Mouse (Mus musculus) 3134 (cell line): ENCODE measurements at regions not wholly inside any gene's neighbourhood (a gene's known extent, or its start where the extent isn't known, plus 50 kb on each side); places are given as distances from the start of the nearest gene placed in this dataset.

ENCODE experiments used
- DNase-seq: peaks from one replicate; pipeline ENCODE4 v3.0.0-alpha.2; 2011; ENCODE audit warnings: low spot score; ENCODE audit not compliant: insufficient read length; ENCODE audit errors: extremely low read depth

DNA sequence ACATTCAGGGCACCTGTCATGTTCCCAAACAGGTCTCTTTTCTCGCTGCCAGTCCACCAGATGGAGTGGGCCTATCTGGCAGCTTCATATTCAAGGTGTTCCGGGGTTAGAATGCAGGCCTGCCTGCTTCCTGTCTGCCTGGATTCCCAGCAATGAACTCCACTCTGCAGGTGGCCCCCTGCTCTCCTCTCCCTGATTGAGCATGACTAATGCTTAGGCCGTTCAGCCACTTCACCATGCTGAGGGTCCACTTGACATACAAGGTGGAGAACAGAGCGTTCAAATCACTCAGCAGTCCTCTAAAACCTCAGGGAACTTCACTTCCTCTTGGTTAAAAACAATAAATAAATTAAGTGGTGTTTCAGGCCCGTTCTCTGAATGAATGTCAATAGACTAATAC, 112.1 kb upstream of the Ralgapa2 start:
- no peak for DNase-seq

DNA sequence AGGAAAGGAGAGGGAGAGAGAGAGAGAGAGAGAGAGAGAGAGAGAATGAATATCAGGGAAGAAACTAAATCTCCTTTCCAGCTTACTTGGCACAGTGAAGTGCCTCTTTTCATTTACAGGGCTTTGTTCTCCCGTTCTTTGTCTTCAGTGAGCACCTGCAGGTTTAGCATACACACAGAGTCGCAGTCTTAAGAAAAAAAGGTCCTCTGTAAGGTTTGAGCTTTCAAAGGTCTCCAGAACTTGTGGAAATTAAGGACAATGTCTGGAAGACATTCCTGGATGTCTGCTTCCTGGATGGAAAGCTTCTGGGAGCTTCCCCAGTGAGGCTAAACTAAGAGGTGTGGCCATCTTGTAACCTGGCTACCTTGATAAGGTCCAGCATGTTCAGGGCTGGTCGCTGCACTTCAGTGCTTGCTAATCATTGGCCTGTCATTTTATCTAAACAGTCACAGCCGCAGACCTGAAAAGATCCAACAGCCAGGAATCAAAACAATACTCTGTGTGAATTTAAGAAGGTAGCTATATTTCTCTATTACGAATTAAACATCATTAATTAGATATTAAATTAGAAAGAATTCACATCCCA, 113.1 kb upstream of the Ralgapa2 start:
- no peak for DNase-seq

GRCm38 (mm10) chr2:146626531-146626930, 114.4 kb upstream of the Ralgapa2 start:
- no peak for DNase-seq

DNA sequence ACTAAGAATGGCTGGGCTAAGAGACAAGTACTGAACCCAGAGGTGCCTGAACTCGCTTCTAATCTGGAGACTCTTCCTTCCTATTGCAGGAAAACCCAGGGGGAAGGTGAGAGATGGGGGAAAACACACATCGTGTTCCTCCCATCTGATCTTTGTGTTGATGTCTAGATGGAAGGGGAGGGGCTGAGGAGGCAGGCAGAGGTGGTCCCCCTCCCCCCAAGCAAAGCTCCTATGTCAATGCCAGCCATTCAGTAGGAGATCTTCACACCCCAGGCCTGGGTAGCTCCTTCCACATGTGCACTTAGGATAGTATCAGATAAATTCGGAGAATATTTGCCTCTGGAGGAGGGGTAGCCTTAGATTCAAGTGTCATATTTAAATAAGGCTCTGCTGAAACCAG, 118.0 kb upstream of the Ralgapa2 start:
- DNase-seq: no peak

GRCm38 (mm10) chr2:146631098-146631497, 119.0 kb upstream of the Ralgapa2 start:
- DNase-seq: no peak

GRCm38 (mm10) chr2:146633329-146634070, 121.4 kb upstream of the Ralgapa2 start:
- peak; percentile 19 for DNase-seq

DNA sequence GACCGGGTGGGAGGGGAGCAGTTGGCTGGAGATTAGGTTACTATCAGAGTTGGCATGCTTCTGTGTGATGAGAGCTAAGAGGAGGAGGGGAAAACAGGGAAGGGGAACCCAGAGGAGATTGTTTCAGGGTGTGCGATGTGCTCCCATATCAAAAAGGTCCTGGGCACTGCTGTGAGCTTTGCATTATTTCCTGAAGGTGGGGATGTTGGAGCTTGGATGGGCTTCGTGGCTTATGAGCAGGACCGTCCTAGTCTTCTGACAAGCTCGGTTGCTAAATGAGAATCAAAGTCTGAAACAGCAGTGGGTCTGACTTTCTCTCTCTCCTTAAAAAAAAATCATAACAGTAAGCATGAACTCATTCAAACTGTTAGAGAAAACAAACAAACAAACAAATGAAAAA, 125.4 kb upstream of the Ralgapa2 start:
- no peak for DNase-seq

DNA sequence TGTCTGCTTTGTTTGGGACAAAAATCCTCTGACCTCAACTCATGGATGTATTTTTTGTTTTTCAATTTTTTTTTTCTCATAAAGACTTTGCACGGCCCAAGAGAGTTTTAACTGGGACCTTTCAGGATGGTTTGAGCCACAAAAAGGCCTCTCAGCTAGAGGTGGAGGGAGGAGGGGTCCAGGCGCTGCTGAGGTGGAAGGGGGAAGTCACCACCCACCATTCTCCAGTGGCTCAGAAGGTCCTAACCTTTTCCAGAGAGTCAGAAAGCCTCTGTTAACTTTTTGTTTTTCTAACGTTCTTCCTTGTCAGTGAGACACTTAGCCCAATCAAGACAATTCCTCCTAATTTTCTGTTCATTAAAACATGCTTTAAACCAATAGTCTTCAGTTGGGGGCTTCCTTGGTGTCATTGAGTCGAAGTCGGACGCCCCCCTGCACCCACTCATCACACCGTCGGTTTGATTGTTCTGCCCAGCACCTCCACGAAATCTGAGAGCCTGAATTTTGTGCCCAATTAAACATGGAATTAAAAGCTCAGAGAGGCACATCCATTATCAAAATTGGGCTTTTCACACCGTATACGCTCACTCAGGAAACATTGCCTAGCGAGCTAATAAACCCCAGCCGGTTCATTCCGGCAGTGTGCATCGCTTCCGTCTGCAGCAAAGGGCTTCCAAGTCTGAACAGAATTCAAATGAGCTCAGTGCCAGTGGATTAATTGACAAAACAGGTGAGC, 134.3 kb upstream of the Ralgapa2 start:
- no peak for DNase-seq

- no peak for DNase-seq
Measured at GRCm38 (mm10) chr2:146646973-146647282, 134.8 kb upstream of the Ralgapa2 start.

DNA sequence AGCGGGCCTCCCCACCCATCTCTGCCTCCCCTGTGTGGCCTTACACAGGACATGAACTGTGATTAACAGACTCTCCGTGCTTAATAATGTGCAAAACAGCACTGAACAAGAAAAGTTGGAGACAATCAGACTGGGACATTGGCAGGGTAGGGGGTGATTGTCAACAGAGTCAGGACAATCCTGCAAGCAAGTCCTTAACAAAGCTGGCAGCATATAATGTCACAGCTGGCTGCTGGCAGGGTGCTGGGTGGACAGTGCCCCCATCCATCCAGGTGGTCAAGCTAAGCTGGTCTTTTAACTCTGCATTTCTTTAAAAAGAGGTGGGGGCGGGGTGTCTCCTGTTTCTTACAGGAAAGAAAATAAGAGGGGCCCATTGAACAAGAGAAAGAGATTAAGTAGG, 149.2 kb upstream of the Ralgapa2 start:
- no peak for DNase-seq

DNA sequence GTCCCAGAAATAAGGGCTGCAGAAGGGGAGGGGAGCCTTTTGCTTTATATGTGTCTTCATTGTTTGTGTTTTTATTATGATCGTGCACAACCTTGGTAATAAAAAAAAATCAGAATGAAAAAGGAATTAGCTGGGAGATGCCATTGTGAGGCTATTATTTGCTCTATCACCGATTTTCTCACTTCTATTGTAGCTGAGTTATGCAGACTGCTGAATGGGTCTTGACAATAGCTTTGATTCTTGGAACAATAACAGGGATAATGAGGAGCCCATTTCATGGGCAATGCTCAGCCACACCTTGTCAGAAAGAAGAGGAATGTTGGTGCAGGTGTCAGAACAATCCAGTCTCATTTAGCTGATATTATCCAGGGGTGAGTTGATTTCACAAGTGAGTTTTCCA, 160.6 kb upstream of the Ralgapa2 start:
- no peak for DNase-seq

- DNase-seq: no peak
Measured at GRCm38 (mm10) chr2:146681979-146682378, 169.8 kb upstream of the Ralgapa2 start.

DNA sequence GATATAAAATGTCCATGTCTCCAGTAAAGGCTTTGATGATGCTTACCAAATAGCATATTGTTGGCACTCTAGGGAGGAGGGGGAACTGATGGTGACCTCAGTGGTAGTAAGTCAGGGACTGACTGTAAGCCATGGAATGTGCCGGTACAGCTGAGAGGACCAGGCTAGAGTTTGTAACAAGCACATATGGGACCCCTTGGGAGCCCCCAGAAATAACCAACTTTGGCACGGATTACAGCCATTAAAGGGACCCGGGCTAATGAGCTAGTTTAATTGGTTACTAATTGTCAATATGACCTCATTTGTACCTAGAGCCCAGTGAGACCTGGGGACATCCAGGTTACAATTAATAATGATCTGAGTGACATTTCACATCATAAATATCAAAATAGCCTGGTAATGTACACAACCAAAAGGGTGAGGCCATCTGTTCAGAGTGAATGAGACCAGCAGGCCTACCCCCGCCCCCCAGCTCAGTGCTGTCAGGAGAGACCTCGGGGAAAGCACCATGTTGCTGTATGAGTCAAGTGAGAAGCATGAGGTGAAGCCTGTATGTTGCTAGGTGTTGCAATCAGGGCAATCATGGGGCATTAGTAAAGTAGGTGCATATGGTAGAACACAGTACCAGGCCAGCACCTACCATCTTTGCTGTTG, 169.7 kb upstream of the Kiz start:
- DNase-seq: no peak

DNA sequence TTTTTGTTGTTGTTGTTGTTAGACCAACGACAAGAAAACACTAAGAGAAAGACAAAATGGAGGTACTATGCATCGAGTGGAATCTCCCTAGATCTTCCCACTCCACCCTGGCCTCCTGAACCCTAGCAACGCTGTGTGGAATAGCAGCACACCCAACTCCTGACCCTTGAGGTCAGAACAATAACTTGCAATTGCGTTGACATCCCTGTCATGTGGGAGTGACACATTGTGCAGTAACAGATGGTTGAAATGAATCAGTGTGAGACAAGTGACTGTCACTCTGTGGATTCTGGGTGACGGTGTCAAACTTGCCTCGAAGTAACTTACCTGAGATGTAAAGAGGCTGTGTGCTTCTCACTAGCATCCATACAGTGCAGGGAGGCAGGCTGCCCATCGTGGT, 167.1 kb upstream of the Kiz start:
- no peak for DNase-seq

GRCm38 (mm10) chr2:146693484-146693883, 162.2 kb upstream of the Kiz start:
- no peak for DNase-seq

DNA sequence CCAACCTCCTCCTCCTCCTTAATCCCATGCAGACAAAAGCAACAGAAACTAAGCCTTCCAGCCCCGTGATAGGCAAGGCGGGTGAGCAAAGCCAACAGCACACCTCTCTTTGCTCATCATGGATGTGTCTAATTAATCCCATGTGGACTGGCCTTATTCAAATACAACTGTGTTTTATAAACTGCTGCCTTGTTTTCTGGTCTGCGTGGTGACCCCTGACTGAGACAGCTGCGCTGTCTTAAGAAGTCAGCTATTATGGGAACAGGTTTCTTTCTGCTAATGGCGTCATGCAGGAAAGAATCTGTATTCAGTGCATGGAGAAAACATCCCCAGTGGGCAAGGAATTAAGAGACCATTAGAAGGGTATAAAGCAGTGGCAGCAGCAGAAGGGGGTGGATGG, 161.6 kb upstream of the Kiz start:
- no peak for DNase-seq

DNA sequence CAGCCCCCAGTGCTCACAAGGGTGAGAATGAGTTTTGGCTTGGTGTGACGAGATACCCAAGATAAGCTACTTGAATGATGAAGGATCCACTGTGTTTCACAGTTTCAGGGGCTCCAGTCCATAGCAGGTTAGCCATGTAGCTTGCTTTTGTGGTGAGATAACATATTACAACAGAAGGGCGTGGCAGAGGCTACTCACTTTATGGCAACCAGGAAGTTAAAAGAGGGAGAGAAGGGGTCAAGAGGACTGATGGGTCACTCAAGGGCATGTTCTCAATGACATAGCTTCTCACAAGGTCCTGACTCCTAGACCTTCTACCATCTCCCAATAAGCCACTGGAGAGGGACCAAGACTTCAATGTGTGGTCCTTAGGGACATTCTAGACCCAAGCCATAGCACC, 159.4 kb upstream of the Kiz start:
- DNase-seq: no peak

GRCm38 (mm10) chr2:146696727-146697126, 158.9 kb upstream of the Kiz start:
- no peak for DNase-seq

DNA sequence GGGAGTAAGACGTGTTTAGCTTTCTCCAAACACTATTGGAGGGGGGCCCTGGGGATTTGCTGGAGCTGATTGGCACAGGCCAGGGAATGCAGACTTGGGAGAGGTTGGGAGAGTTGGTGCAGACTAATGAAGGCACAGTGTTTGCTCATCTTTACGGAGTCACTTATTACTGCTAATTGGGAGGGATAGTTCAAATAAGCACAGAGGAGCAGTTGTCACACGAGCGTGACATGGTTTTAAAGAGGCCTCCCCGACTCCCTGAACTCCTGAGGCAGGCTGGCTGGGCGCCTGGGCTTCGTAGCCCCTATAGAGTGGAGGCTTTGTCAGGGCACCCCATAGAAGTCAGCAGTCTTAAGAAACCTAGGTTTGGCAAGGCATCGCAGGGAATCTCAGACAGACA, 145.0 kb upstream of the Kiz start:
- peak; percentile 4 for DNase-seq

GRCm38 (mm10) chr2:146721184-146721715, 134.4 kb upstream of the Kiz start:
- DNase-seq: no peak

GRCm38 (mm10) chr2:146722351-146723025, 133.2 kb upstream of the Kiz start:
- DNase-seq: no peak
